Mouse (Mus musculus) C2C12 (cell line): Measurements from ENCODE around the gene Pax3.

Experiments used
- CEBPB ChIP-seq: IDR thresholded peaks from one replicate; pipeline ENCODE4 v1.6.1; 2011; ENCODE audit warnings: low read depth, mild to moderate bottlenecking, control low read depth, moderate library complexity
- CTCF ChIP-seq: IDR thresholded peaks from one replicate; pipeline ENCODE4 v1.5.1; 2011; ENCODE audit not compliant: control insufficient read depth, insufficient read depth, insufficient read length
- FOSL1 ChIP-seq: IDR thresholded peaks from one replicate; pipeline ENCODE4 v1.8.0; 2011; ENCODE audit warnings: mild to moderate bottlenecking, low read length; ENCODE audit not compliant: poor library complexity, insufficient read depth, severe bottlenecking
- MAX ChIP-seq: IDR thresholded peaks from one replicate; pipeline ENCODE4 v1.6.1; 2011; ENCODE audit warnings: mild to moderate bottlenecking, control low read depth
- MYOD1 ChIP-seq: IDR thresholded peaks from one replicate; pipeline ENCODE4 v1.6.1; 2011; ENCODE audit warnings: low read depth; ENCODE audit not compliant: control insufficient read depth, insufficient read length
- MYOG ChIP-seq: IDR thresholded peaks from one replicate; pipeline ENCODE4 v1.6.1; 2011; ENCODE audit not compliant: control insufficient read depth, insufficient read length; ENCODE audit errors: extremely low read depth
- USF1 ChIP-seq: IDR thresholded peaks from one replicate; pipeline ENCODE4 v1.6.1; 2011; ENCODE audit warnings: low read depth, mild to moderate bottlenecking, control low read depth, moderate library complexity

- TF ChIP-seq USF1: no peak
- no peak for TF ChIP-seq CTCF
- no peak for TF ChIP-seq CEBPB
- TF ChIP-seq FOSL1: no peak
- no peak for TF ChIP-seq MAX
- TF ChIP-seq MYOG: no peak
- TF ChIP-seq MYOD1: no peak
These were observed 55.6 kb downstream of the Pax3 start for GRCm38 (mm10) chr1:78141314-78141713.
